Mouse (Mus musculus) hindbrain, postnatal 0 days (tissue): ENCODE measurements at regions not wholly inside any gene's neighbourhood (a gene's known extent, or its start where the extent isn't known, plus 50 kb on each side); places are given as distances from the start of the nearest gene placed in this dataset.

Experiments used
- ATAC-seq: fragments of 200-750 bp; cut with Nextera tagmentation; 2 replicates; pipeline ENCODE4 v1.8.0; 2017; ENCODE audit warnings: mild to moderate bottlenecking, moderate TSS enrichment, moderate library complexity
- DNase-seq: peaks from one replicate; pipeline ENCODE4 v3.0.0-alpha.2; 2015; ENCODE audit warnings: low spot score
- H3K27ac ChIP-seq: fragments of 300-500 bp; sonication (generic); 2 replicates; pipeline ENCODE4 v1.5.1; 2014; ENCODE audit warnings: mild to moderate bottlenecking
- H3K27me3 ChIP-seq: fragments of 300-500 bp; sonication (generic); 2 replicates; pipeline ENCODE4 v1.6.1; 2014; ENCODE audit warnings: low read length, mixed read lengths; ENCODE audit not compliant: insufficient read depth
- H3K36me3 ChIP-seq: fragments of 300-500 bp; sonication (generic); 2 replicates; pipeline ENCODE4 v1.6.1; 2014; ENCODE audit warnings: low read length, mixed read lengths; ENCODE audit not compliant: insufficient read depth
- H3K4me1 ChIP-seq: fragments of 300-500 bp; sonication (generic); 2 replicates; pipeline ENCODE4 v1.6.1; 2014; ENCODE audit warnings: antibody characterized with exemption, low read length, mixed read lengths; ENCODE audit not compliant: insufficient read depth
- H3K4me2 ChIP-seq: fragments of 300-500 bp; sonication (generic); 2 replicates; pipeline ENCODE4 v1.6.1; 2014; ENCODE audit warnings: low read depth, mild to moderate bottlenecking, low read length, moderate library complexity, mixed read lengths
- H3K4me3 ChIP-seq: fragments of 300-500 bp; sonication (generic); 2 replicates; pipeline ENCODE4 v1.5.1; 2014; ENCODE audit warnings: low read length
- H3K9ac ChIP-seq: fragments of 300-500 bp; sonication (generic); replicated peaks from 2 replicates; pipeline ENCODE4 v1.6.1; 2014; ENCODE audit warnings: mild to moderate bottlenecking, low read length, moderate library complexity, mixed read lengths
- H3K9me3 ChIP-seq: fragments of 300-500 bp; sonication (generic); 2 replicates; pipeline ENCODE4 v1.6.1; 2016; ENCODE audit warnings: low read length, mixed read lengths
- CTCF ChIP-seq: IDR thresholded peaks from 2 replicates; pipeline ENCODE4 v1.5.1; 2016; ENCODE audit warnings: antibody characterized with exemption, control low read depth, low read depth
- WGBS: fragments of 180-500 bp; shearing (Covaris S2); extraction: QIAGEN DNeasy Blood & Tissue Kit; methylation state at CpG from one replicate; pipeline ENCODE4 v1.1.7; 2014; 5-methylcytosine and 5-hydroxymethylcytosine counted together

- no peak overlapping the region for H3K27ac ChIP-seq
- no peak for TF ChIP-seq CTCF
- DNase-seq: no peak
- no peaks in the 10 kb centered on the region for H3K9me3 ChIP-seq
- no peak overlapping the region for H3K4me3 ChIP-seq
- H3K36me3 ChIP-seq: no peaks in the 10 kb centered on the region
- 75% methylated on average over 3 of the region's 3 CpGs for WGBS
- H3K4me2 ChIP-seq: no peak overlapping the region
- H3K27me3 ChIP-seq: no peaks in the 10 kb centered on the region
- ATAC-seq: no peak
- H3K4me1 ChIP-seq: no peaks in the 10 kb centered on the region
- no peak overlapping the region for H3K9ac ChIP-seq
Observed at GRCm38 (mm10) chr3:133901931-133902330, 334.4 kb upstream of the Cxxc4 start.

DNA sequence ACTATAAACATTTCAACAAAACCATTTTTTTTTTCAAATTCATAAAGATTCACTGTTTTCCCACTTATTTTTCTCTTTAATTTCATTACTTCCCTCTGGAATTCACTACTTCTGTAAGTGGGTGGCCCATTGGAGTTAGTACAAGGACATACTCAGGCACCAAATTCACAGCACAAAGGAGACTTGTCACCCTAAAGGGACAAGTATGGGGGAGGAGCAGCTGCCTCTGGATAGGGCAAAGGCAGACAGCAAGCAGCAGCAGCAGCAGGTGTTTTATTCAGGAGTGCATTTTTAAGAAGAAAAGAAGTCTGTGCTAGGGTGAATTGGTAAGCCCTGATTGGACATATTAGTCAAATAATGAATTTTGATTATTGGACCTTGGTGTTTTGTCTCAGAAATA is 314.1 kb upstream of the Cxxc4 start:
- Histone ChIP-seq H3K9ac (no peak overlapping the region), H3K4me1 (no peaks in the 10 kb centered on the region), H3K36me3 (no peaks in the 10 kb centered on the region), H3K27ac (no peak overlapping the region), H3K9me3 (no peaks in the 10 kb centered on the region), H3K4me2 (no peak overlapping the region), H3K27me3 (no peaks in the 10 kb centered on the region), H3K4me3 (no peak overlapping the region)
- TF ChIP-seq CTCF: no peak
- DNase-seq (no peak), ATAC-seq (no peak)

GRCm38 (mm10) chr3:133965322-133965721 is 271.0 kb upstream of the Cxxc4 start:
- H3K36me3 ChIP-seq: no peaks in the 10 kb centered on the region
- no peak overlapping the region for H3K27ac ChIP-seq
- no peak overlapping the region for H3K4me3 ChIP-seq
- DNase-seq: no peak
- 95% methylated on average over 2 of the region's 2 CpGs for WGBS
- no peak overlapping the region for H3K4me2 ChIP-seq
- no peaks in the 10 kb centered on the region for H3K4me1 ChIP-seq
- H3K9ac ChIP-seq: no peak overlapping the region
- ATAC-seq: no peak
- TF ChIP-seq CTCF: no peak
- no peaks in the 10 kb centered on the region for H3K9me3 ChIP-seq
- H3K27me3 ChIP-seq: no peaks in the 10 kb centered on the region

DNA sequence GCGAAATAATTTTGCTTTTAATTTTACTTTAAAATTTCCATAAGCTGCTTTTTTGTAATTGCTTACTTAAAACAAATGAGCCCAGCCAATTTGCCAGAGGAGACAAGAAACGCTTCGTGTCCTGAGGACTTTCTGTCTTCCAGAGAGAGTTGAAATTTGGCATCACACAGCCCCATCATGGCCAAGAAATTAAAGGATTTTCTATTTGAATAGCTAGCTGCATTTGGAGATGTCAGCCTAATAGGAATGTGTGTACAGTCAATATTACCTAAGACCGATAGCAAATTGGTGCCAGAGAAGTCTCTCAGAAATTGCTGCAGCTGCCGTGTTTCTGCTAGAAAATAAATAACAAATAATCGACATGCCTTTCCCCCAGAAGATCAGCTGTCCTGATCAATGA is 268.1 kb upstream of the Cxxc4 start:
- Histone ChIP-seq H3K4me1 (no peaks in the 10 kb centered on the region), H3K36me3 (no peaks in the 10 kb centered on the region), H3K27me3 (no peaks in the 10 kb centered on the region), H3K4me2 (no peak overlapping the region), H3K9ac (no peak overlapping the region), H3K4me3 (no peak overlapping the region), H3K9me3 (no peaks in the 10 kb centered on the region), H3K27ac (no peak overlapping the region)
- no peak for TF ChIP-seq CTCF
- peak; percentile 20 for DNase-seq
- ATAC-seq: no peak
- 57% methylated on average over 6 of the region's 6 CpGs for WGBS

DNA sequence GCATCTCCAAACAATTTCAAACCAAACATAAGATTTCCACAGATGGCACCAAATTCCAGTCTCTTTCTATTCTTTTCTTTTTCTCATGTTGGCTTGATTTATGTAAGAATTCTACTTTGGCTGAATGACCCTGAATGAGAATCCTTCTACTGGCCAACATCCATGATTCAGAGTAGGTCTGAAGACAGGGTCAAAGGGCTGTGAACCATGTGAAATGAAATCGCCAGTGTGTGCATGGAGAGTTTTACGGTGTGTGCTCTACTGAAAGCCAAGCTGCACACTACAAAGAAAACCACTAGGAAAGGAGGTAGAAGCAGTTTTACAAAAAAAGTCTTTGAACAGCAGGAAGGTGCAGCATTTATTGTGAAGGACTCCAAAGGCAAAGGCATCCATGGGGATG is 263.5 kb upstream of the Cxxc4 start:
- Histone ChIP-seq H3K4me2 (no peak overlapping the region), H3K9ac (no peak overlapping the region), H3K36me3 (no peaks in the 10 kb centered on the region), H3K4me1 (no peaks in the 10 kb centered on the region), H3K9me3 (no peaks in the 10 kb centered on the region), H3K27ac (no peak overlapping the region), H3K4me3 (no peak overlapping the region), H3K27me3 (no peaks in the 10 kb centered on the region)
- DNase-seq (no peak), ATAC-seq (no peak)
- 16% methylated on average over 2 of the region's 2 CpGs for WGBS
- TF ChIP-seq CTCF: no peak

GRCm38 (mm10) chr3:133987681-133988080 is 248.6 kb upstream of the Cxxc4 start:
- no peaks in the 10 kb centered on the region for H3K36me3 ChIP-seq
- DNase-seq (no peak), ATAC-seq (no peak)
- TF ChIP-seq CTCF: no peak
- H3K4me2 ChIP-seq: no peak overlapping the region
- H3K9me3 ChIP-seq: no peaks in the 10 kb centered on the region
- no peaks in the 10 kb centered on the region for H3K27me3 ChIP-seq
- no peak overlapping the region for H3K4me3 ChIP-seq
- H3K27ac ChIP-seq: no peak overlapping the region
- 91% methylated on average over 2 of the region's 2 CpGs for WGBS
- H3K9ac ChIP-seq: no peak overlapping the region
- H3K4me1 ChIP-seq: no peaks in the 10 kb centered on the region

DNA sequence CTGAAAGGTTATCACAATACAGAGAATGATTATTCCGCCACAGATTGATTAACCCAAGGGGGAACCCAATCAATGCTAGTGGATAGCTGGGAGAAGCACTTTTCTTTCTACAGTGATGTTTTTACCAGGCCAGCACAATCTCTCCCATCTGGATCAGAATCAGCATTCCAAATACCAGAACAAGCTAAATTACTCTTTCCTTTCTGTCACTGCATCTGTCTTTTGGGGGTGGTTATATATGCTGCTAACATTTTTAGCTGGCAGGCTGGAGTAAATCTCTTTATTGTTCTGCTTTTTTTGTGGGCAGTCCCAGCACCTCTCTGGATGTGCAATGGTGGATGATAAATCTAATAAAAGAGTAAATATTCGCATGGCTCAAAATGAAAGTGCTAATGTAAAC is 242.3 kb upstream of the Cxxc4 start:
- no peak overlapping the region for H3K9ac ChIP-seq
- no peak for TF ChIP-seq CTCF
- DNase-seq: no peak
- no peaks in the 10 kb centered on the region for H3K4me1 ChIP-seq
- no peaks in the 10 kb centered on the region for H3K9me3 ChIP-seq
- 76% methylated on average over 2 of the region's 2 CpGs for WGBS
- H3K27ac ChIP-seq: no peak overlapping the region
- H3K4me2 ChIP-seq: no peak overlapping the region
- no peak for ATAC-seq
- H3K27me3 ChIP-seq: no peaks in the 10 kb centered on the region
- H3K36me3 ChIP-seq: no peaks in the 10 kb centered on the region
- H3K4me3 ChIP-seq: no peak overlapping the region
